Mouse (Mus musculus): ENCODE measurements around the gene Fgfr2.

- TF ChIP-seq POLR2A (IDR thresholded peaks at IDR 0.05; ENCODE audit: borderline replicate concordance, extremely low read depth, low read depth, low read length) (no peak), CTCF (IDR thresholded peaks at IDR 0.05; ENCODE audit: insufficient read depth, low read length) (no peak)
These were observed 350.7 kb downstream of the Fgfr2 start for GRCm38 (mm10) chr7:132772440-132772839.
